Mouse (Mus musculus): ENCODE data around the gene Tldc2.
A peak's percentile ranks its signal among the peaks of the same experiment; 100 is the strongest.

The Tldc2 gene

GRCm38 (mm10) chr2:157078059-157078792 is 8.6 kb upstream of the Tldc2 start:
- DNase-seq (ENCODE audit: low read depth, low spot score), result no peak

- DNase-seq (ENCODE audit: low read depth, low spot score), result no peak
These were observed 7.8 kb upstream of the Tldc2 start, which contains the start of gene Soga1 for GRCm38 (mm10) chr2:157078793-157079700. Gene Soga1 (minus strand): TSS chr2:157079254.

- no peak for DNase-seq (ENCODE audit: low read depth, low spot score)
These were observed 7.1 kb upstream of the Tldc2 start for GRCm38 (mm10) chr2:157079701-157080180.

- no peak for DNase-seq (ENCODE audit: low read depth, low spot score)
These were observed 5.5 kb upstream of the Tldc2 start for GRCm38 (mm10) chr2:157081331-157081730.

- DNase-seq (ENCODE audit: low read depth, low spot score), result no peak
These were observed 4.9 kb upstream of the Tldc2 start for GRCm38 (mm10) chr2:157081960-157082359.

GRCm38 (mm10) chr2:157084831-157085585 is 1.8 kb upstream of the Tldc2 start:
- DNase-seq (ENCODE audit: low read depth, low spot score), result no peak

GRCm38 (mm10) chr2:157087536-157088317 is 872 bp downstream of the Tldc2 start:
- peak; percentile 80 for DNase-seq (ENCODE audit: low read depth, low spot score)

- no peak for DNase-seq (ENCODE audit: low read depth, low spot score)
These were observed 5.2 kb downstream of the Tldc2 start for GRCm38 (mm10) chr2:157092024-157092423.

GRCm38 (mm10) chr2:157095005-157095755 is 8.3 kb downstream of the Tldc2 start:
- DNase-seq (ENCODE audit: low read depth, low spot score), result no peak

- DNase-seq (ENCODE audit: low read depth, low spot score), result no peak
These were observed 12.9 kb downstream of the Tldc2 start for GRCm38 (mm10) chr2:157099532-157100318.

GRCm38 (mm10) chr2:157100319-157100605 is 13.4 kb downstream of the Tldc2 start:
- no peak for DNase-seq (ENCODE audit: low read depth, low spot score)

- peak; percentile 62 for DNase-seq (ENCODE audit: low read depth, low spot score)
These were observed 14.8 kb downstream of the Tldc2 start for GRCm38 (mm10) chr2:157101650-157102049.

- no peak for DNase-seq (ENCODE audit: low read depth, low spot score)
These were observed 15.4 kb downstream of the Tldc2 start for GRCm38 (mm10) chr2:157102256-157102655.

- DNase-seq (ENCODE audit: low read depth, low spot score), result no peak
These were observed 17.6 kb downstream of the Tldc2 start for GRCm38 (mm10) chr2:157104454-157104853.

- no peak for DNase-seq (ENCODE audit: low read depth, low spot score)
These were observed 21.4 kb downstream of the Tldc2 start for GRCm38 (mm10) chr2:157108236-157108635.

- no peak for DNase-seq (ENCODE audit: low read depth, low spot score)
These were observed 30.1 kb downstream of the Tldc2 start for GRCm38 (mm10) chr2:157116964-157117363.

- DNase-seq (ENCODE audit: low read depth, low spot score), result no peak
These were observed 31.7 kb downstream of the Tldc2 start for GRCm38 (mm10) chr2:157118556-157118955.

- no peak for DNase-seq (ENCODE audit: low read depth, low spot score)
These were observed 32.2 kb downstream of the Tldc2 start for GRCm38 (mm10) chr2:157119075-157119474.

- no peak for DNase-seq (ENCODE audit: low read depth, low spot score)
These were observed 34.9 kb downstream of the Tldc2 start for GRCm38 (mm10) chr2:157121766-157122165.

- no peak for DNase-seq (ENCODE audit: low read depth, low spot score)
These were observed 38.4 kb downstream of the Tldc2 start for GRCm38 (mm10) chr2:157125246-157125645.
